Mouse (Mus musculus): ENCODE data around the gene Fcer1g.

The Fcer1g gene

GRCm38 (mm10) chr1:171265971-171266744, 32.0 kb upstream of the Fcer1g start:
- DNase-seq (ENCODE audit: low spot score) = no peak

GRCm38 (mm10) chr1:171263666-171264461, 29.7 kb upstream of the Fcer1g start:
- no peak for DNase-seq (ENCODE audit: low spot score)

- DNase-seq (ENCODE audit: low spot score) = peak; percentile 60
Observed at GRCm38 (mm10) chr1:171263185-171263611, 29.0 kb upstream of the Fcer1g start.

- peak; percentile 37 for DNase-seq (ENCODE audit: low spot score)
Observed at GRCm38 (mm10) chr1:171262594-171263130, 28.5 kb upstream of the Fcer1g start.

GRCm38 (mm10) chr1:171260316-171260715, 26.2 kb upstream of the Fcer1g start:
- DNase-seq (ENCODE audit: low spot score) = no peak

GRCm38 (mm10) chr1:171258921-171259320, 24.8 kb upstream of the Fcer1g start:
- DNase-seq (ENCODE audit: low spot score) = no peak

- DNase-seq (ENCODE audit: low spot score) = no peak
Observed at GRCm38 (mm10) chr1:171257781-171258180, 23.6 kb upstream of the Fcer1g start.

- peak; percentile 87 for DNase-seq (ENCODE audit: low spot score)
Observed at GRCm38 (mm10) chr1:171256937-171257548, 22.9 kb upstream of the Fcer1g start.

- DNase-seq (ENCODE audit: low spot score) = no peak
Observed at GRCm38 (mm10) chr1:171256095-171256818, 22.1 kb upstream of the Fcer1g start.

- DNase-seq (ENCODE audit: low spot score) = no peak
Observed at GRCm38 (mm10) chr1:171252415-171252814, 18.2 kb upstream of the Fcer1g start.

- DNase-seq (ENCODE audit: low spot score) = peak; percentile 76
Observed at GRCm38 (mm10) chr1:171251594-171252324, 17.6 kb upstream of the Fcer1g start.

- peak; percentile 55 for DNase-seq (ENCODE audit: low spot score)
Observed at GRCm38 (mm10) chr1:171250680-171251593, 16.8 kb upstream of the Fcer1g start, which contains the start of gene Ndufs2. TSS of gene Ndufs2 (minus strand) at chr1:171251388.

- peak; percentile 79 for DNase-seq (ENCODE audit: low spot score)
Observed at GRCm38 (mm10) chr1:171249913-171250600, 15.9 kb upstream of the Fcer1g start, which contains the start of gene Adamts4. TSS of gene Adamts4 (plus strand) at chr1:171250421.

- DNase-seq (ENCODE audit: low spot score) = peak; percentile 47
Observed at GRCm38 (mm10) chr1:171248386-171249226, 14.4 kb upstream of the Fcer1g start.

- no peak for DNase-seq (ENCODE audit: low spot score)
Observed at GRCm38 (mm10) chr1:171247916-171248315, 13.8 kb upstream of the Fcer1g start.

GRCm38 (mm10) chr1:171247453-171247841, 13.3 kb upstream of the Fcer1g start:
- DNase-seq (ENCODE audit: low spot score) = no peak

GRCm38 (mm10) chr1:171246709-171247452, 12.7 kb upstream of the Fcer1g start:
- DNase-seq (ENCODE audit: low spot score) = peak; percentile 99
